Mouse (Mus musculus) MEL (cell line): ENCODE data around the gene G6pc3.

ENCODE experiments used
- CTCF ChIP-seq, 3 experiments: IDR thresholded peaks in 2 of 3; conservative IDR thresholded peaks in 1 of 3; 2 replicates each; pipeline ENCODE4 v1.5.1; 2011 to 2012; ENCODE audit warnings: low read length in 3 of 3, low read depth in 2 of 3, mild to moderate bottlenecking in 2 of 3, improper control_type of control experiment in 1 of 3, inconsistent platforms in 1 of 3, mixed read lengths in 1 of 3, moderate library complexity in 1 of 3; ENCODE audit not compliant: control insufficient read depth in 1 of 3, insufficient read depth in 1 of 3, poor library complexity in 1 of 3, severe bottlenecking in 1 of 3
- ELF1 ChIP-seq: IDR thresholded peaks from 2 replicates; pipeline ENCODE4 v1.6.1; 2014; ENCODE audit warnings: low read depth, mild to moderate bottlenecking, inconsistent platforms, low read length, improper control_type of control experiment, moderate library complexity
- KAT2A ChIP-seq: conservative IDR thresholded peaks from 2 replicates; pipeline ENCODE4 v1.6.1; 2012; ENCODE audit warnings: low read depth, low read length, improper control_type of control experiment, inconsistent platforms
- MAFK ChIP-seq: IDR thresholded peaks from 2 replicates; pipeline ENCODE4 v1.6.1; 2011; ENCODE audit warnings: low read depth, mild to moderate bottlenecking, low read length, improper control_type of control experiment, borderline replicate concordance
- MAX ChIP-seq: IDR thresholded peaks from 2 replicates; pipeline ENCODE4 v1.6.1; 2011; ENCODE audit warnings: low read length, improper control_type of control experiment
- POLR2A ChIP-seq, 2 experiments: IDR thresholded peaks; 2 replicates each; pipeline ENCODE4 v1.6.1; 2011 to 2012; ENCODE audit warnings: low read length in 2 of 2, mild to moderate bottlenecking in 2 of 2, control low read depth in 1 of 2, improper control_type of control experiment in 1 of 2, low read depth in 1 of 2, moderate library complexity in 1 of 2; ENCODE audit not compliant: control insufficient read depth in 1 of 2, insufficient read depth in 1 of 2, poor library complexity in 1 of 2
- POLR2AphosphoS2 ChIP-seq: IDR thresholded peaks from 2 replicates; pipeline ENCODE4 v1.6.1; 2011; ENCODE audit warnings: low read length, improper control_type of control experiment
- POLR2AphosphoS5 ChIP-seq: IDR thresholded peaks from 2 replicates; pipeline ENCODE4 v1.6.1; 2012; ENCODE audit warnings: low read depth, borderline replicate concordance, mild to moderate bottlenecking, inconsistent platforms, low read length, moderate library complexity, mixed read lengths
- SMC3 ChIP-seq: IDR thresholded peaks from 2 replicates; pipeline ENCODE4 v1.6.1; 2011; ENCODE audit warnings: low read depth, low read length, improper control_type of control experiment
- UBTF ChIP-seq: IDR thresholded peaks from 2 replicates; pipeline ENCODE4 v1.6.1; 2012; ENCODE audit warnings: low read depth, mild to moderate bottlenecking, inconsistent platforms, low read length, improper control_type of control experiment, moderate library complexity, borderline replicate concordance; ENCODE audit not compliant: insufficient read depth
- USF1 ChIP-seq: IDR thresholded peaks from 2 replicates; pipeline ENCODE4 v1.6.1; 2014; ENCODE audit warnings: low read depth, mild to moderate bottlenecking, inconsistent platforms, low read length, improper control_type of control experiment, moderate library complexity

GRCm38 (mm10) chr11:102226067-102226978 lies 36.9 kb downstream of the G6pc3 start:
- no peak for TF ChIP-seq SMC3
- TF ChIP-seq CTCF (IDR thresholded peaks at IDR 0.05 in 2 of 3, conservative IDR thresholded peaks at IDR 0.05 in 1 of 3; ENCODE audit: control insufficient read depth in 1 of 3, insufficient read depth in 1 of 3, low read depth in 2 of 3, low read length in 3 of 3, poor library complexity in 1 of 3, severe bottlenecking in 1 of 3) = no peak
- no peak for TF ChIP-seq ELF1
- no peak for TF ChIP-seq POLR2AphosphoS5
- TF ChIP-seq KAT2A = no peak
- no peak for TF ChIP-seq USF1
- no peak for TF ChIP-seq POLR2AphosphoS2
- no peak for TF ChIP-seq POLR2A (IDR thresholded peaks at IDR 0.05; ENCODE audit: control insufficient read depth in 1 of 2, insufficient read depth in 1 of 2, low read depth in 1 of 2, low read length in 2 of 2, poor library complexity in 1 of 2)
- no peak for TF ChIP-seq UBTF
- TF ChIP-seq MAX = no peak
- no peak for TF ChIP-seq MAFK
